Mouse (Mus musculus) CH12F3 (cell line): Measurements from ENCODE around the gene 1810037I17Rik.

Experiments
- in situ Hi-C: fragments of 300-500 bp; cut with MboI; formaldehyde crosslinking; loops from 2 replicates; pipeline ENCODE4 v1.14.3; 2020; ENCODE audit warnings: low sequenced_read_pairs

The 1810037I17Rik gene

DNA sequence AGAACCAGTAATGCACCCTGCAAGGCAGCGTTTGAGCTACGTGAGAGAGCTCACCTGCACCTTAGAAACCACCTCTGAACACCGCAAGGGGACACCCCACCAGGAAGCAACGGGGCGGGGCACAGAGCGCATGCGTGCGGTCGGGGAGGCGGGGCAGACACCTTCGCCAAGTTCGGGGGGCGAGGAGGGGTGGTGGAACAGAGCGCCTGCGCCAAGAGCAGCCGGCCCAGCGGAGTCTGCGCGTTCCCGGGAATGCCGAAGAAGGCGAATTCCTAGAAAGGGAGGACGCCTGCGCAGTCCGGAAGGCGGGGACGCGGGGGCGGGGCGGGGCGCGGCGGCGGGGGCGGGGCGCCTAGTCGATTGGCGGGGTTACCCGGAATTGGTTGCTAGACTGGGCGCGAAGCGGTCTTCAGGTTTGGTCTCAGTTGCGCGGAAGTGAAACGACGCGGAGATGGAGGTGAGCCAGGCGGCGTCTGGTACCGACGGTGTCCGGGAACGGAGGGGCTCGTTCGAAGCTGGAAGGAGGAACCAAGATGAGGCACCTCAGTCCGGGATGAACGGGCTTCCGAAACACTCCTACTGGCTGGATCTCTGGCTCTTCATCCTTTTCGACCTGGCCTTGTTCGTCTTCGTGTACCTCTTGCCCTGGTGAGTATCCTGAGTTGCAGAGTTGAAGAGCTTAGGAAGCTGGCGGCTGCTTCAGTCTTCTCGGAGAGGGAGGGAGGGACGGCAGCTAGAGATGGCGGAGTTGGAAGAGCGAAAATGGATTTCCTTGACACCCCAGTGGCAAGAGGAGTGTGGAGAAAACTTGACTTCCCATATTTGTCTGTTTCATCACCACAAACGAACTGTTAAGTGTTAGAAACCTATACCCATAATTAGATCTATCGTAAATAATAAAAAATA, at the start of gene 1810037I17Rik:
Gene 1810037I17Rik, plus strand, starts transcription at position 195 of the 906 bp plus-strand sequence.
- in situ Hi-C loops, result no loop called here

DNA sequence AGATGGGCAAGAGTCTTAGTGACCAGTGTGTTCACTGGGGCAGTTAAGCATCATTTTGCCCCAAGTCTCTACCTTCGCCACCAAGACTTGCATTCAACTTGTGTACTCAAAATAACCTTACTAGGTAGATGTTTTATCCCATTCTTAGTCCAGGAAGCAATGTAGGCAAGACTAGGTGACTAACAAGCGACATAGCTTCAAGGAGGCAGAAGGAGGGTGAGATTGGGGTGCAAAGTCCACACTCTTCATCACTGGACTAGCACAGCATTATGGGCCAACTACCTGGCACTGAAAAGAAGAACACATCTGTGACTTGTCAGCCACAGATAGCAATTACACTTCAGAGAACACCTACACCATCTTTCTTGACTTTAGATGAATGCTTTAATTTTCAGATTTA, 47.1 kb upstream of the 1810037I17Rik start:
- in situ Hi-C loops, result no loop called here

DNA sequence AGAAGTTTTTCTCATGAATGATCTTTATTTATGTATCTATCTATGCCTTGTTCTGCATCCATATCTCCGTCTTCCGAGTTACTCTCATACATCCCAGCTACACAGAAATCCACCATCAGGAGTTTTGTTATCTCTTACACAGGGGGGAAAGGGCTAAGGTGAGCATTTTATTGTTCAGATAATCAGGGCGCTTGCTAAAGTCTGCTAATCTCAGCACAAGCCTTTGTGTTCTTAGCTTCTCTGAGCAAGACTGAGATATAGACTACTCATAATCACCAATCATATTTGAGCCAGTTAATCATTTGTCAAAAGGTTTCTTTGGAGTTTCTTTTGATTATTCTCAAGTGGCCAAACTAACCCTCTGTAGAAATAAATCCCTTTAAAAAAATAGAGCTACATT, 46.5 kb upstream of the 1810037I17Rik start:
- in situ Hi-C loops, result no loop called here

DNA sequence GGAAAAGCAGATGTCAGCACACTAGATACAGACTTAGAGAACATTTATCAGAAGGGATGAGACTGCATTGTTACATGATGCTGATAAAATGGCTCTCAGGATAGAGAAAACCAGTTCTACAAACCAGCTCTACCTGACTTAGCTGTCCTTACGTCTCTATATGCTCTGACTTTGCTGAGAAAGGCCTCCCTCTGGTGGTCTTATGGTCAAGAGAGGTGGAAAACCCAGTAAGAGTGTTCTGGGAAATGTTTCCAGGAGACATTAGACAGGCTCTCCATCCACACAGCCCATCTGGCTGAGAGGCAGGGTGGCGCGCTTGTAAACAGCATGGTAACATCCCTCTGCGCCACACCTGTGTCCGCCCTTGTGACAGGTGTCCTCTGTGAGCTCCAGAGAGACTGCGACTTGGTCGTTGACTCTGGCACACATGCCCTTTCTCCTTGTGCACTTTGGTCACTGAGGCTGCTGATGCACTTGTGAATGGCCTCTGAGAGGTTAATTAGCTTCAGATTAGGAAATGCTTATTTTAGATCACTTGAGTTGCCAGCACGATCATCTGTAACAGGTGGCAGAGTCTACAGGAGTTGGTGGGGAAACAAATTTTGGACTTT, 45.2 kb upstream of the 1810037I17Rik start:
- in situ Hi-C loops, result no loop called here

DNA sequence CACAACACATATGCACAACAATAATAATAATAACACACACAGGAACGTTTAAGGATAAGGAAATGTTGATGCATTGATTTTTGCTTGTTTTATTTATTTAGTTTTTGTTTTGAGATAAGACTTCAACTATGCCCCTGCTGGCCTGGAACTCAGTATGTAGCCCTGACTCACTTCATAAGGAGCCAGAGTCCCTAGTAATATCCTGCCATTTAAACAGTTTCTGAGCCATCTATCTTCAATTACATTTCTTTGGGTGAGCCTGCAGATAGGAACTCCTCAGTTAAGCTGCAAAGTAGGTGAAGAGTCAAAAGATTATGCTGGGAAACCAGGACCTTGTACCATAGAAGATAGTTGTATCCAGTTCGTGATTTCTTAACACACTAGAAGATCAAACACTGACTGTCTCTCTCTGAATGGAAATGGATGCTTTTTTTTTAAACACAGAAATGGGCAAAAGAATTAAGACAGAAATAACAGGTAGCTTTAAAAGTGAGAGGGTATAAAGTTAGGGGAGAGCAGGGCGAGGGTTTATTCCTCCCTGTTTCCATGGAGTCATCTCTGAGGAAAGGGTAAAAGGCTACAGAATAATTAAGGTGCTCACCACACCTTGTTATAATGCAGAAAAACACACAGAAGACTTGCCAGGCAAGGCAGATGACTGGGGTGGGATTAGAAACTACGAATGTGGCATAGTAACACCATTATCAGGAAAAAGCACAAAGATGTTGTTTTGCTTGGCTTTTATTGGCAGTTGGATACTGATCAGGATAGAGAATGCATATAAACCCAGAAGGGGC, 36.3 kb upstream of the 1810037I17Rik start:
- in situ Hi-C loops, result no loop called here

DNA sequence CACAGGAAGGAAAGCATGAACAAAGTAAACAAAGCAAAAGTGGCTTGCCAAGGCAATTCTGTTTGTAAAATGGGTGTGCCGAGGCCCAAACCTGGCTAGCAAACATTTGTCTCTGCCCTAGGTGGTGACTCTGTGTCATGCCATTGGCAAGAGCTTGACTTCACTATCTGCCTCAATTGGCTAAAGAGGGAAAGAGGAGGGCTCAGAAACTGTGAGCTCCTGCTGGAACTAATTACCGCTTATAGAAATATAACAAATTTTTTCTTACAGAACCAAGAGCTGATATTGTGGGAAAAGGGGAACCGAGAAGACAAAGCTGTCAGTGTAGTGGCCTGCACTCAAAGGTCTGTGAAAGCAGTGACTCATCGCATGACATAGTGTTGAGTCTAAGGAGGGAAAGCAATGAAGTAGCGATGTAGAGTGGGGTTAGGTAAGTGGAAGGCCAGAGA, 35.6 kb upstream of the 1810037I17Rik start:
- in situ Hi-C loops, result no loop called here

DNA sequence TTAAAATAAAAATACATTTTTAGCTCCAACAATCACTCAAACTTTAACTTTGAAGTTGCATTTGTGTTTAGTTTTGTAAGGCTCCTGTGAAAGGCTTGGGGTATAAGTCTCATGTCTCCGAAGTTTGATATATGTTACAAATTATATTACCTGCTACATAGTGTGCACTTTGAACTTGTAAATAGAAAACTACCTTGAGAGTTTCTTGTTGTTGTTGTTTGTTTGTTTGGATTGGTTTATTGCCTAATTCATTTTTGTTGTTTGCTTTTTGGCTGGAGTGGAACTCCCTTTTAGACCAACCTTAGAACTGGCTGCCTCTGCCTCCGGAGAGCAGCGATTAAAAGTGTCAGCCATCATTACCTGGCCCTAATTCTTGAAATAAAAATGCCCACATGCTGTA, 29.2 kb upstream of the 1810037I17Rik start, which contains the start of gene Fabp2:
Gene Fabp2, plus strand, starts transcription at position 301 of the 400 bp plus-strand sequence.
- in situ Hi-C loops, result no loop called here

DNA sequence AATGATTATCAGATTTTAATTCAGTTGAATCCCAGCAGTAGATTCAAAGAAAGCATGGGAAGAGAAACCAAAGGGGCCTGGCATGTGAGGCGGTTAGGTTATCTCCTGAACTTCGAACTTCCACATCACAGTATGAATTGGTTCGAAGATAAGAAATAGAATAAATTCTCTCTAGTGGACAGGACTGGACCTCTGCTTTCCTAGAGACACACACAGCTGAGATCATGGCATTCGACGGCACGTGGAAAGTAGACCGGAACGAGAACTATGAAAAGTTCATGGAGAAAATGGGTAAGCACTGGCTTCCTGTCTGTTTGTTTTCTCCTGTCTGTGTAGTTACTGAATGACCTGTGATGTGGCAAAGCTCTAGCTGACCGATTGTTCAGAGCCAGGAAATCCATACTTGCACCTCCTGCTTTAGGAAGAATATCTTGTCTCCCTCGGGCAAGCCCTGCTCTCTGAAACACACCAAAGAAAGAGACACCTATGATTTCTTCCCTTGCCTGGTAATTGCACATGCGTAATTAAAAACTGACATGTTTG, 28.7 kb upstream of the 1810037I17Rik start:
- in situ Hi-C loops, result no loop called here

DNA sequence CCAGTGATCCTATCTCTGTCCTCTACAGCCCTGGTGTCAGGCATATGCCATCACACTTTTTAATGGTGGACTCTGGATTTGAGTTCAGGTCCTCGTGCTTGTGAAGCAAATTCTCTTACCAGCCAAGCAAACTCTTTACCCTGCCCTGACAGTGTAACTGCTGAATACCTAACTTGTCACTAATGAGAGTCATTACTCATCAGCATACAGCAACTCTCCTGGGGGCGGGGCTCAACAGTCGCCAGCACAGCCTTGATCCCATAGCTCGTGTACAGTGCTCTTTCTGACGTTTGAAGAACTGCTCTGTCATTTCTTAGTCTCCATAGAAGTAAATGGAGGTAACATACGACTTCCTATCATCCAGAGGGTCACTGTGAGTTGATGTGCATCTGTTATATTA, 25.7 kb upstream of the 1810037I17Rik start:
- in situ Hi-C loops, result no loop called here

DNA sequence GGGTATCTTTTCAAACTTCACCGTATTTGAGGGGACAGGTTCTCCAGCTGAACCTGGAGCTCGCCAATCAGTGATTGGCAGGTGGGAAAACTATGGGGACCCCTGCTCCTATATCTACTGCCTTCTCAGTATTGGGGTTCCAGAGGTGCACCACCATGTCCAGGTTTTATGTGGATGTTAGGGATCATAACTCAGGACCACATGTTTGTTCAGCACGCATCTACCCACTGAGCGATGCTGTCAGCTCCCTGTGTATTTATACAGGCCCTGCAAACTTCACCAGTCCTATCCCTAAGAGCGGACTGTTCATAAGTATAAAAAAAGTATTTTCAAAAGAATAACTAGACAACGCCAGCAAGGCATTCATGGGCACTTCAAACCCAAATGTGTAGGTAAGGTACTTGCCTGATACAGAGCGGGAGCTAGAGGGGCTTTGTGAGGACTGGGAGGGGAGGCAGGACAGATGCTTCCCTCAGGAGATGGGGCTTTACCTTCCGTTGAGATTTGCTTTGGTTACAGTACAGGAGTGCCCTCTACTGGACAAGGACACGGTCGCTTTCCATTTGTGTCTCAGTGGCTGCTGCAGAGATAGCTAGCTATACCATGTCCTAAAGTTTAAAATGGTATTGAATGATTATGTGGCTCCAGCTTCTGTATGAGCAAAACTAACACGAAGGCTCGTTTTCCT, 20.1 kb upstream of the 1810037I17Rik start:
- in situ Hi-C loops, result no loop called here

DNA sequence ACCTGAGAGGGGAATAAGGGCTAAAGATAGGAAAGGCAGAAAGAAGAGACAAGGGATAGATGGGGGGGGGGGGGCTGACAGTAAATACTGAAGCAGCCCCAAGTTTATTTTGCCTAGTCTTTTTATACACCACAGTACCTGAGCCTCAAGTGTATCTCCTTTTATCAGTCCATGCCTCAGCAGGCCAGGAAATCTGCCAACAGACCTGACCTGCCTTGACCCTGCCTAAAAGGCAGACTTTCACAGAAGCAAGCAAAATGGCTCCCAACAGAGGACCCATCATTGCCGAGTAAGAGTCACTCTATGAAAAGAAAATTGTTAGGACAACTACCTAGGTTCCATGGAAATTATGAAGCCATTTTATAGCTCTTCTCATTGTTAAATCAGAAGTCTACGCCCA, 16.2 kb upstream of the 1810037I17Rik start:
- in situ Hi-C loops, result no loop called here

DNA sequence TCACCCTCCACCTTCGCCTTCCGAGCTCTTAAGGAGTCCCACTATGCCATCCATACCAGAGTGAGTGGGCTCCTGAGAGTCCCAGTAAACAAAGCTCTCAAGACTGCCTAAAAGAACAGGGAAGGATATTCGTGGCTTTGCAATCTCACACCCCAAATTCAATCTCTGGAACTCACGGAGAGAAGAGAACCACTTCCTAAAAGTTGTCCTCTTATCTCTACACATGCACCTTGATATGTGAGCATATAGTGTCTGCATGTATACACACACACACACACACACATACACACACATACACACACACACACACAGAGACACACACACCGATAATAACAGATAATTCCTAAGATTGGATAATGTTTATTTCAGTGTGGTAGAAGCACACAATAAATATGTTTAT, 8.5 kb upstream of the 1810037I17Rik start:
- in situ Hi-C loops, result no loop called here

DNA sequence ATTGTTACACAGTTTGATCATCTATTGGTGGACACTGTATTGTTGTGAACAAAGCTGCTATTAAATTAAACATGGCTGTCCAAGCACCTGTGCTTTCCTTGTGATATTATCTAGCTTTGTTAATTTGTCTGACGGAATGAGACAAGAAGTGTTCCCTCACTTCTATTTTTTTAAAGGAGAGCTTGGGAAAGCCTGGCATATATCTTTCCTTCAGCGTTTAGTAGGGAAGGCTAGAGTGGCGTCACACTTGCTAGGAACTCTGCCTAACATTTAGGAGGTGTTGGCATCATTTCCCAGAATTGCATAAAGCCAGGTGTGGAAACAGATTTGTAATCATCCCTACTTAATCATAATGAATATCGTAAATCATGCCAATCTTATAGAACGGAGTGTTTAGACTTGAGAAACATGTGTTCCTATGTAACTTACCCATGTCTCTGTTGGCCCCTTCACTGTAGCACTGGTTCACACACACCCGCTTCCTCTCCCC, 7.8 kb upstream of the 1810037I17Rik start:
- in situ Hi-C loops, result no loop called here

DNA sequence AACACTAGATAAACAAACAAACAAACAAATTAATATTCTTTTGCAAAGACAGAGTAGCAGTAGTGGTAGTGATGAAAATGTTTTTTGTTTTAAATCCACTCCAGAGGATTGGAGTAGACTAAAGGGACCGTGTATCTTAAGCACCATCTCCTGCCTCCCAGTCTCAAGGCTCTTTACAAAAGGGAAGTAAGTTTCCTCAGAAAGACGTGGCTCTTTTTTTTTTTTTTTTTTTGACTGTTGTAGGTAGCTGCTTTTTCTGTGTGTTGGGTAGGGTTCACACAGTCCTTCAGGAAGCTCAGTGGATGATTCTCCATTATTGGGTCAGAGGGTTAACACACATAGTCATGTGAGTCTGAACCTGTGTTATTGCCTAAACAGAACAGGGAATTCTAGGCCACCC, 5.3 kb upstream of the 1810037I17Rik start:
- in situ Hi-C loops, result no loop called here

DNA sequence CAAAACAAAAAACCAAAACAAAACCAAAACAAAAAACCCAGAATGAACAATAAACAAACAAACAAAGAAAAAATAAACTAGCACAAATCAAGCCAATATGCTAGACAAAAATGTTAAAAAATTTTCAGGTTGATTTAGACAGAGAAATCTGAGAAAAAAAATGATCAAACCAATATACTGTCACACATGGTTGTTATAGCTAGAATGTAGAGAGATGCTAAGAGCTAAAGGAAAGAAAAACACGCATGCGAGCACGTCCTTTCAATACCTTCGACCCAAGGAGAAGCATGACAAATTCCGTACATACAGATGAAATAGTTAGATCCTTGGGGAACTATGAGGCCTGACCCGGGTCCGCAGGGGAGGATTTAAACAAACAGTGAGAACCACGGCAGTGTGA, 4.7 kb upstream of the 1810037I17Rik start, which contains the start of gene Gm10959:
Gene Gm10959, minus strand, starts transcription at position 101 of the 400 bp plus-strand sequence.
- in situ Hi-C loops, result no loop called here

DNA sequence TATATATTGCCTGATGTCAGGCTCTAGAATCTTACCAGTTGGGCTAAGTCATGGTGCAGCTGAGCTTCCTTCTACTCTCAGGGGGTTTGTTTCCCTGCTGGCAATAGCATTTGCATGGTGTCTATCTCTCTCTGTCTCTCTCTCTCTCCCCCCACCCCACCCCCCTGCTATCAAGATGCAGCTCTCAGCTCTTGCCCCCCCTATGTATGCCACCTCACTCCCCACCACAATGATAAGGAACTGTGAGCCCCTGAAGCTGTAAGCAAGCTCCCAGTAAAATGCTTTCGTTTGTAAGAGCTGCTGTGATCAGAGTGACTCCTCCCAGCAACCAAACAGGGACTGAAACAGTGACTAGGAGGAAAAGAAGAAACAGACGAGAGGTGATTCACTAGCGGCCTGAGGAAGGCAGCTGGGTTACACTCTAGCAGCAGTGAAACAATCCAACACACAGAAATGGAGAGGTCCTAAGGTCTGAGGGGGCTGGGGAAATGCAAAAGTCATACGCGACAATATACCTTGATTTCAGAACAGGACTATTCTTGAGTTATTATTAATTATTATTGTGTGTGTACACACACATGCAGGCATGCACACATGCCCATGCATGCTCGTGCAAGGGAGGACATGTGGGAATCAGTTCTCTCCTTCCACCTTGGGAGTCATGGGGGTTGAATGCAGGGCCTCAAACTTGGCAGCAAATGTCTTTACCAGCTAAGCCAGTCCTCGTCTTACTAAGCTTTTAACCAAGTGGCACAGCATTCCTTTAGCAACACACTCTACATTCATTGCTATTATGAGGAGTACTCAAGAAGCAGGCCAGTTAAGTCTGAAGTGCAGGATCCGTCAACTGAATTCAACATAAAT, 3.2 kb upstream of the 1810037I17Rik start:
- in situ Hi-C loops, result no loop called here

DNA sequence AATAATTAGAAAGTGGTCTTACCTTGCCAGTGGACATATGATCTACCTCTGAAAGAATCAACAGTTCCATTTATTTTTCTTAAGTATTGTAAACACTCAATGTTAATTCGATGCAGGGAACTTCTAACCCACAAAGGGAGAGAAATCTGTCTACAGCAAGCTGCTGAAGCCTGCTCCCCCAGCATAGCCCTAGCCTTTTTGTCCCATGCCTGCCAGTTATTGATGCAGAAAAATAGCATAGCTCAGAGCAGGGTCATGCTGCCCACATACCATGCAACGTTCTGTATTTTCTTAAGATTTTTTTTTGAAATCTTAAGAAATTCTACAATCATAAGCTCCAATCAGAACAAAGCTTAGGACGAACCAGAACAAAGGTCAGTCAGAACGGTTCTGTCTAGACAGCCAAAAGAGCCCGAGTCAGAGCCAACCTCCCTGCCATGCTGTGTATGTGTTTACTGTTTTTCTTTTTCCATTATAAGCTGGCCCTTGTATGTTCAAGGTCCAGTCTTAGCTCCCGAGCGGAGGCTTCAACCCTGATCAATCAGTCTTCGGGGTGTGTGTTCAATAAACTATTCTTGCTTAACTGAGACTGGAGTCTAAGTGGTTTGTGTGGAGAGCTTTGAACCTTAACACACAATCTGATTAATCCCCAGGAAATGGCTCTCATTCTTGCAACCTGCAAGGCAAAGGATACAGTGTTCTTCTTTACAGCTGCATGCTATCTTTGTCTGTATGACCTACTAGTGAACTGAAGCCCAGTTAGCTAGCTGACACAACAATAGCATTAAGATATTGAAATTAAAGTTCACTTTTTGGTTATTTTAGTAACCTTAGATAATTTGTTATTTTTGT, 2.1 kb upstream of the 1810037I17Rik start:
- in situ Hi-C loops, result no loop called here

DNA sequence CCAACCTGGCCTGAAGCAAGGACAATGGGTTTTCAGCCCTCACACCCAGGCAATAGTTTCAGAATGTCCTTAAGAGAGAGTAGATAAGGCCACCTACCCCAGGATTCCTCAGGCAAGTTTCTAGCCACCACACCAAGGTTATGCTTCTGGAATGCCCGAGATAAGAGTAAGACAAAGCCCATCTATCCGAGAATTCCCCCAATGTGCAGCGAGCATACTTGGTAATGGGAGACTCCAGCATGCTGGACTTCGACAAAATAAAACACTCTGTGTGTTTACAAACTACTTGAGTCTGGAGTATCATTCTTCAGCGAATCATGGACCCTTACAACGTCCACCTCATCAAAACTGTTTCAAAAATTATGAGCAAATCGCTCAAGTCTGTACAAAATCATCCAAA, 856 bp upstream of the 1810037I17Rik start:
- in situ Hi-C loops, result no loop called here
